Mouse (Mus musculus): ENCODE data around the gene Spi1.

- TF ChIP-seq CTCF (IDR thresholded peaks at IDR 0.05; ENCODE audit: borderline replicate concordance, insufficient read depth, low read length) (no peak), POLR2A (IDR thresholded peaks at IDR 0.05; ENCODE audit: low read depth, low read length) (no peak)
Measured at GRCm38 (mm10) chr2:91086392-91087237, 4.4 kb downstream of the Spi1 start.

Data from embryonic fibroblast, embryonic 13.5 days (primary cell).